Mouse (Mus musculus) heart, postnatal 0 days (tissue): Measurements from ENCODE around the gene Tbc1d20. TPM values are rescaled to one million over a fixed set of nuclear protein-coding genes. Genes with fewer than 3 reads are reported as not detected.

Experiments
- ATAC-seq: fragments of 200-750 bp; cut with Nextera tagmentation; 2 replicates; pipeline ENCODE4 v1.8.0; 2017; ENCODE audit warnings: low read depth, moderate number of reproducible peaks, moderate library complexity; ENCODE audit not compliant: insufficient read depth
- DNase-seq: peaks from one replicate; pipeline ENCODE4 v3.0.0-alpha.2; 2016; ENCODE audit warnings: low spot score
- H3K27ac ChIP-seq: fragments of 300-500 bp; sonication (generic); 2 replicates; pipeline ENCODE4 v1.5.1; 2014; ENCODE audit warnings: low read depth, mild to moderate bottlenecking
- H3K27me3 ChIP-seq: fragments of 300-500 bp; sonication (generic); 2 replicates; pipeline ENCODE4 v1.6.1; 2014; ENCODE audit warnings: low read length, mixed read lengths; ENCODE audit not compliant: control insufficient read depth, insufficient read depth
- H3K36me3 ChIP-seq: fragments of 300-500 bp; sonication (generic); replicated peaks from 2 replicates; pipeline ENCODE4 v1.6.1; 2014; ENCODE audit warnings: low read length, mixed read lengths; ENCODE audit not compliant: control insufficient read depth, insufficient read depth
- H3K4me1 ChIP-seq: fragments of 300-500 bp; sonication (generic); 2 replicates; pipeline ENCODE4 v1.6.1; 2014; ENCODE audit warnings: antibody characterized with exemption; ENCODE audit not compliant: control insufficient read depth, insufficient read depth
- H3K4me2 ChIP-seq: fragments of 300-500 bp; sonication (generic); 2 replicates; pipeline ENCODE4 v1.6.1; 2014; ENCODE audit warnings: low read depth, mild to moderate bottlenecking, low read length, moderate library complexity
- H3K4me3 ChIP-seq: fragments of 300-500 bp; sonication (generic); 2 replicates; pipeline ENCODE4 v1.5.1; 2014; ENCODE audit warnings: low read depth, low read length
- H3K9ac ChIP-seq: fragments of 300-500 bp; sonication (generic); replicated peaks from 2 replicates; pipeline ENCODE4 v1.6.1; 2014; ENCODE audit warnings: low read depth, low read length, mixed read lengths
- H3K9me3 ChIP-seq: fragments of 300-500 bp; sonication (generic); replicated peaks from 2 replicates; pipeline ENCODE4 v1.6.1; 2016; ENCODE audit warnings: low read length; ENCODE audit not compliant: control insufficient read depth
- CTCF ChIP-seq: IDR thresholded peaks from 2 replicates; pipeline ENCODE4 v1.5.1; 2016; ENCODE audit warnings: antibody characterized with exemption, control low read depth, low read depth
- EP300 ChIP-seq: IDR thresholded peaks from 2 replicates; pipeline ENCODE4 v1.6.1; 2016; ENCODE audit warnings: antibody characterized with exemption, low read depth
- WGBS: fragments of 180-500 bp; shearing (Covaris S2); extraction: QIAGEN DNeasy Blood & Tissue Kit; methylation state at CpG from one replicate; pipeline ENCODE4 v1.1.7; 2014; 5-methylcytosine and 5-hydroxymethylcytosine counted together
- polyA plus RNA-seq: library from polyadenylated mRNA; unstranded; fragments of >200 nt; fragmentation: Nextera tagmentation; extraction: Ambion mirVana; gene quantifications from 2 replicates; pipeline ENCODE4 v1.2.1, GENCODE M21; 2015
- total RNA-seq: library from RNA; depleted of rRNA; stranded (reverse); fragments of >200 nt; gene quantifications from 2 replicates; pipeline ENCODE4 v1.2.3, GENCODE M21; 2014; ENCODE audit warnings: low replicate concordance; rRNA removed

The Tbc1d20 gene
- total and polyA plus RNA-seq, 2 experiments from 2014 or later = 22.8 to 65.8 TPM

- DNase-seq (peak; percentile 81), ATAC-seq (peak; percentile 55)
- no peak overlapping the region for H3K4me2 ChIP-seq
- peak overlapping the region; percentile 75 for H3K27ac ChIP-seq
- no peak overlapping the region for H3K4me3 ChIP-seq
- TF ChIP-seq EP300 (peak; percentile 92), CTCF (no peak)
- peaks cover 15% of the 10 kb centered on the region for H3K4me1 ChIP-seq
- H3K9ac ChIP-seq = no peak overlapping the region
- H3K9me3 ChIP-seq = no peaks in the 10 kb centered on the region
- no peaks in the 10 kb centered on the region for H3K27me3 ChIP-seq
- H3K36me3 ChIP-seq = no peaks in the 10 kb centered on the region
- 14% methylated on average over 7 of the region's 7 CpGs for WGBS
Observed at GRCm38 (mm10) chr2:152360271-152360775, 66.7 kb downstream of the Tbc1d20 start.

- H3K36me3 ChIP-seq = no peaks in the 10 kb centered on the region
- ATAC-seq = no peak
- H3K27me3 ChIP-seq = no peaks in the 10 kb centered on the region
- H3K9ac ChIP-seq = no peak overlapping the region
- H3K4me3 ChIP-seq = no peak overlapping the region
- H3K4me1 ChIP-seq = peaks cover 15% of the 10 kb centered on the region
- no peak overlapping the region for H3K4me2 ChIP-seq
- H3K9me3 ChIP-seq = no peaks in the 10 kb centered on the region
- no peak for TF ChIP-seq EP300
- no peak for TF ChIP-seq CTCF
- 88% methylated on average over 8 of the region's 8 CpGs for WGBS
- H3K27ac ChIP-seq = no peak overlapping the region
- no peak for DNase-seq
Observed at GRCm38 (mm10) chr2:152361193-152361592, 67.6 kb downstream of the Tbc1d20 start.

Other genes with a start within 250 kb of the Tbc1d20 start
- not detected in 2 replicates for gene Scrt2, start 212.3 kb upstream of the Tbc1d20 start, total RNA-seq
- gene Scrt2, start 212.3 kb upstream of the Tbc1d20 start, polyA plus RNA-seq = not detected in 2 replicates
- 10.9 and 13.7 TPM in 2 replicates for gene Srxn1, start 188.3 kb upstream of the Tbc1d20 start, total RNA-seq
- 9.5 and 10.2 TPM in 2 replicates for gene Srxn1, start 188.3 kb upstream of the Tbc1d20 start, polyA plus RNA-seq
- gene Tcf15, start 150.3 kb upstream of the Tbc1d20 start, total RNA-seq = 32.5 and 36.8 TPM in 2 replicates
- 23.0 and 23.2 TPM in 2 replicates for gene Tcf15, start 150.3 kb upstream of the Tbc1d20 start, polyA plus RNA-seq
- gene Csnk2a1, start 67.0 kb upstream of the Tbc1d20 start, total RNA-seq = 89.5 TPM in 2 replicates
- 74.4 and 80.7 TPM in 2 replicates for gene Csnk2a1, start 67.0 kb upstream of the Tbc1d20 start, polyA plus RNA-seq
- 104 and 112 TPM in 2 replicates for gene Rbck1, start 38.8 kb downstream of the Tbc1d20 start, total RNA-seq
- gene Rbck1, start 38.8 kb downstream of the Tbc1d20 start, polyA plus RNA-seq = 52.0 and 54.4 TPM in 2 replicates
- gene Trib3, start 50.2 kb downstream of the Tbc1d20 start, total RNA-seq = 0.39 TPM in 1 of 2 replicates, not detected in the other
- 2.5 and 2.6 TPM in 2 replicates for gene Trib3, start 50.2 kb downstream of the Tbc1d20 start, polyA plus RNA-seq
- not detected in 2 replicates for gene Nrsn2, start 82.8 kb downstream of the Tbc1d20 start, total RNA-seq
- gene Nrsn2, start 82.8 kb downstream of the Tbc1d20 start, polyA plus RNA-seq = 0.12 and 0.33 TPM in 2 replicates
- gene Sox12, start 104.2 kb downstream of the Tbc1d20 start, total RNA-seq = 19.9 and 30.0 TPM in 2 replicates
- 5.0 and 5.5 TPM in 2 replicates for gene Sox12, start 104.2 kb downstream of the Tbc1d20 start, polyA plus RNA-seq
- 21.1 and 27.2 TPM in 2 replicates for gene Zcchc3, start 121.2 kb downstream of the Tbc1d20 start, total RNA-seq
- 18.3 and 20.6 TPM in 2 replicates for gene Zcchc3, start 121.2 kb downstream of the Tbc1d20 start, polyA plus RNA-seq
- 0.15 and 1.7 TPM in 2 replicates for gene 6820408C15Rik, start 121.8 kb downstream of the Tbc1d20 start, total RNA-seq
- gene 6820408C15Rik, start 121.8 kb downstream of the Tbc1d20 start, polyA plus RNA-seq = 5.4 and 5.6 TPM in 2 replicates
- gene Defb23, start 170.8 kb downstream of the Tbc1d20 start, total RNA-seq = not detected in 2 replicates
- not detected in 2 replicates for gene Defb23, start 170.8 kb downstream of the Tbc1d20 start, polyA plus RNA-seq
- gene Defb20, start 183.2 kb downstream of the Tbc1d20 start, total RNA-seq = not detected in 2 replicates
- gene Defb20, start 183.2 kb downstream of the Tbc1d20 start, polyA plus RNA-seq = not detected in 2 replicates
- not detected in 2 replicates for gene Defb22, start 196.3 kb downstream of the Tbc1d20 start, total RNA-seq
- not detected in 2 replicates for gene Defb22, start 196.3 kb downstream of the Tbc1d20 start, polyA plus RNA-seq
- not detected in 2 replicates for gene Defb26, start 217.9 kb downstream of the Tbc1d20 start, total RNA-seq
- not detected in 2 replicates for gene Defb26, start 217.9 kb downstream of the Tbc1d20 start, polyA plus RNA-seq
- gene Defb28, start 224.4 kb downstream of the Tbc1d20 start, total RNA-seq = not detected in 2 replicates
- not detected in 2 replicates for gene Defb28, start 224.4 kb downstream of the Tbc1d20 start, polyA plus RNA-seq
- not detected in 2 replicates for gene Defb29, start 246.3 kb downstream of the Tbc1d20 start, total RNA-seq
- not detected in 2 replicates for gene Defb29, start 246.3 kb downstream of the Tbc1d20 start, polyA plus RNA-seq